Mouse (Mus musculus) cerebellum, adult 2 months (tissue): Measurements from ENCODE around the gene Mt3.

ENCODE experiments used
- CTCF ChIP-seq: fragments of 200-500 bp; IDR thresholded peaks from 2 replicates; pipeline ENCODE4 v1.5.1; 2011; ENCODE audit warnings: low read depth, mild to moderate bottlenecking, control low read depth, low read length, moderate library complexity, borderline replicate concordance; ENCODE audit not compliant: insufficient read depth
- POLR2A ChIP-seq: fragments of 200-500 bp; IDR thresholded peaks from 2 replicates; pipeline ENCODE4 v1.6.1; 2011; ENCODE audit warnings: low read length, control low read depth, borderline replicate concordance; ENCODE audit not compliant: insufficient read depth

DNA sequence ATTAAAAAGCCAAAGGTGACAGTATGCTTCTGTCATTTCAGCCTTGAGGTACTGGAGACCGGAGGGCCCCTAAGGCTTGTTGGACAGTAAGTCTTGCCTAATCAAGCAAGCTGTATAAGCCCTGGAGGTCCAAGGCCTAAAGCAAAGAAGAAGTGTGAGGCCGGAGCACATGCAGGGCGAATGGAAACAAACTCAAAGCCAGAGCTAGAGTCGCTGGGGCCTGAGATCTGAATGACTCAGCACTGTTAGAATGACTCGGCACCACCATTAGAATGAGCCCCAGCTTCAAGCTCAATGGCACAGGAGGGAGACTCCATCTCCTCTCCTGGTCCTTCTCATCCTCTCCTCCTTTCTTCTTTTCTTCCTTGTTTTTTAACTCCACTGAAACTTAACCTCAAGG is 1.5 kb upstream of the Mt3 start:
- TF ChIP-seq POLR2A (no peak), CTCF (no peak)
